Mouse (Mus musculus) neural tube, embryonic 14.5 days (tissue): ENCODE results near the gene Hoxc5. TPM values are rescaled to one million over a fixed set of nuclear protein-coding genes. Genes with fewer than 3 reads are reported as not detected.

Experiments
- ATAC-seq: fragments of 200-750 bp; cut with Nextera tagmentation; 2 replicates; pipeline ENCODE4 v1.8.0; 2017; ENCODE audit warnings: low read depth, mild to moderate bottlenecking, moderate TSS enrichment, moderate library complexity
- H3K27ac ChIP-seq: fragments of 300-500 bp; sonication (generic); 2 replicates; pipeline ENCODE4 v1.5.1; 2014; ENCODE audit warnings: low read depth, mild to moderate bottlenecking, control low read depth, low read length, moderate library complexity, mixed read lengths
- H3K27me3 ChIP-seq: fragments of 300-500 bp; sonication (generic); 2 replicates; pipeline ENCODE4 v1.6.1; 2014; ENCODE audit warnings: low read length; ENCODE audit not compliant: control insufficient read depth, insufficient read depth
- H3K36me3 ChIP-seq: fragments of 300-500 bp; sonication (generic); 2 replicates; pipeline ENCODE4 v1.6.1; 2014; ENCODE audit warnings: low read length, mixed read lengths; ENCODE audit not compliant: control insufficient read depth, insufficient read depth
- H3K4me1 ChIP-seq: fragments of 300-500 bp; sonication (generic); 2 replicates; pipeline ENCODE4 v1.6.1; 2014; ENCODE audit warnings: low read length; ENCODE audit not compliant: control insufficient read depth, insufficient read depth
- H3K4me2 ChIP-seq: fragments of 300-500 bp; sonication (generic); 2 replicates; pipeline ENCODE4 v1.6.1; 2014; ENCODE audit warnings: mild to moderate bottlenecking, low read depth, low read length, control low read depth
- H3K4me3 ChIP-seq: fragments of 300-500 bp; sonication (generic); 2 replicates; pipeline ENCODE4 v1.5.1; 2014; ENCODE audit warnings: low read depth, low read length, control low read depth, mixed read lengths
- H3K9ac ChIP-seq: fragments of 300-500 bp; sonication (generic); replicated peaks from 2 replicates; pipeline ENCODE4 v1.6.1; 2014; ENCODE audit warnings: low read depth, mild to moderate bottlenecking, control low read depth, low read length, mixed read lengths
- H3K9me3 ChIP-seq: fragments of 300-500 bp; sonication (generic); 2 replicates; pipeline ENCODE4 v1.6.1; 2016; ENCODE audit warnings: low read length; ENCODE audit not compliant: control insufficient read depth
- WGBS: fragments of 180-500 bp; shearing (Covaris S2); extraction: QIAGEN DNeasy Blood & Tissue Kit; methylation state at CpG from one replicate; pipeline ENCODE4 v1.1.7; 2014; 5-methylcytosine and 5-hydroxymethylcytosine counted together
- polyA plus RNA-seq: library from polyadenylated mRNA; unstranded; fragments of >200 nt; fragmentation: Nextera tagmentation; extraction: Ambion mirVana; gene quantifications from 2 replicates; pipeline ENCODE4 v1.2.1, GENCODE M21; 2014

Gene Hoxc5
- polyA plus RNA-seq, 1 experiment from 2014 or later = 3.6 TPM

- Histone ChIP-seq H3K27me3 (no peaks in the 10 kb centered on the region), H3K9ac (peak overlapping the region; percentile 26; the same call in 1 of the 2 replicates), H3K27ac (peak overlapping the region; percentile 75; the same call in 1 of the 2 replicates), H3K4me3 (no peak overlapping the region), H3K9me3 (no peaks in the 10 kb centered on the region), H3K4me2 (peak overlapping the region; percentile 94), H3K4me1 (peaks cover 68% of the 10 kb centered on the region), H3K36me3 (no peaks in the 10 kb centered on the region)
- ATAC-seq = no peak
- 17% methylated on average over 5 of the region's 5 CpGs for WGBS
Measured at GRCm38 (mm10) chr15:102988078-102988477, 20.8 kb downstream of the Hoxc5 start.

DNA sequence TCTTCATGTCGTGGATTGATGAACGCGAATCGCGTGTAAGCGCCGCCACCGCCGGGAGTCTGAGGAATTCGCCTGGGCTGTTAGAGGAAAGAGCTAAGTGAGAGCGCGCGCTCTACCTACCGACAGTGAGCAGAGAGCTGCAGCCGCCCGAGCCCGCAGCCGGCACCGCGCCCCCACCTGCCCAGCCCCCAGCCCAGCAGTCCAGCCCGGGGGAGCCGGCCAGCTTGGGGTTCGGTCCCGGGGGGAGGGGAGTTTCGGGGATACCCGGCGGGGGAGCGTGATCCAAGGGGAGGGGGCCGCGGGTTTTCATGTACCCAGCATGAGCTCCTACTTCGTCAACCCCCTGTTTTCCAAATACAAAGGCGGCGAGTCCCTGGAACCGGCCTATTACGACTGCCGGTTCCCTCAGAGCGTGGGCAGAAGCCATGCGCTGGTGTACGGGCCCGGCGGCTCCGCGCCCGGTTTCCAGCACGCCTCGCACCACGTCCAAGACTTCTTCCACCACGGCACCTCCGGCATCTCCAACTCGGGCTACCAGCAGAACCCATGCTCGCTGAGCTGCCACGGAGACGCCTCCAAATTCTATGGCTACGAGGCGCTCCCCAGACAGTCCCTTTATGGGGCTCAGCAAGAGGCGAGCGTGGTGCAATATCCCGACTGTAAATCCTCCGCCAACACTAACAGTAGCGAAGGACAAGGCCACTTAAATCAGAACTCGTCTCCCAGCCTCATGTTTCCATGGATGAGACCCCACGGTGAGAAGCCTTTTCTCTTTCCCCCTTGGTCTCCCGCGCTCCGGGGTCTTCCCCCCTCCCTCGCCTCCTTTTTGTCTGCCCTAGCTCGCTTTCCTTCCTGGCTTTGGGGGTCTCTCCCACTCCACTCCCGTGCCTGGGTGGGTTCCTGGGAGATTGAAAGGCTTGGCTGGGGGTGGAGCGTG, 23.5 kb downstream of the Hoxc5 start, which contains the start of gene Hoxc8:
Hoxc8 (plus strand) TSS at position 147 of the 937 bp plus-strand sequence.
- H3K9me3 ChIP-seq = no peaks in the 10 kb centered on the region
- ATAC-seq = peak; percentile 60
- H3K27ac ChIP-seq = peak within 1 kb of the TSS; percentile 95
- peak within 1 kb of the TSS; percentile 92 for H3K4me2 ChIP-seq
- H3K27me3 ChIP-seq = no peaks in the 10 kb centered on the region
- H3K9ac ChIP-seq = peak within 1 kb of the TSS; percentile 90
- H3K4me1 ChIP-seq = peaks cover 71% of the 10 kb centered on the region
- no peaks in the 10 kb centered on the region for H3K36me3 ChIP-seq
- under 1% methylated on average over 68 of the region's 69 CpGs for whole genome bisulfite sequencing
- peak within 1 kb of the TSS; percentile 57 for H3K4me3 ChIP-seq

DNA sequence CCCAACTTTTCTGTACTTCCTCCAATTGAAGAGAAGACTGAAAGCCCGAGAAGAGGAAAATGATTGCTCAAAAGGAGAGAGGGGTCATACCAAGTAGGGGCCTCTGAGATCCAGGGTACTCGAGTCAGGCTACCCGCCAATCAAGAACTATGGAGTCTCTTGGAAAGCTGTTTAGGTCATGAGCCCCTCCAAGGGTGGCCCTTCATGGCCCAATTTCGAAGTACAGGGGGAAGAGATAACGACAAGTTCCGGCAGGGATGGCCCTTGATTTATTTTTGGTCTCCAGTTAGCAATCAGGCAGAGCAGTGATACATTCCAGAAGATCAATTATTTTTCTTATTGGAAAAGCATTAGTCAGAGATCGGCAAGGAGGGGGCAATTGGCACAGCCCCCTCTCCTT, 24.5 kb downstream of the Hoxc5 start:
- no peak for ATAC-seq
- peaks cover 71% of the 10 kb centered on the region for H3K4me1 ChIP-seq
- peak overlapping the region; percentile 92 for H3K4me2 ChIP-seq
- H3K4me3 ChIP-seq = peak overlapping the region; percentile 57
- H3K9me3 ChIP-seq = no peaks in the 10 kb centered on the region
- peak overlapping the region; percentile 95 for H3K27ac ChIP-seq
- no peaks in the 10 kb centered on the region for H3K36me3 ChIP-seq
- peak overlapping the region; percentile 90 for H3K9ac ChIP-seq
- 9% methylated on average over 7 of the region's 7 CpGs for WGBS
- H3K27me3 ChIP-seq = no peaks in the 10 kb centered on the region

- Histone ChIP-seq H3K9me3 (no peaks in the 10 kb centered on the region), H3K4me1 (peaks cover 70% of the 10 kb centered on the region), H3K27me3 (no peaks in the 10 kb centered on the region), H3K27ac (peak overlapping the region; percentile 95), H3K9ac (peak overlapping the region; percentile 90), H3K4me2 (peak overlapping the region; percentile 92), H3K36me3 (no peaks in the 10 kb centered on the region), H3K4me3 (peak overlapping the region; percentile 57)
- 3% methylated on average over 11 of the region's 11 CpGs for WGBS
- no peak for ATAC-seq
Measured at GRCm38 (mm10) chr15:102992206-102992605, 25.0 kb downstream of the Hoxc5 start.

DNA sequence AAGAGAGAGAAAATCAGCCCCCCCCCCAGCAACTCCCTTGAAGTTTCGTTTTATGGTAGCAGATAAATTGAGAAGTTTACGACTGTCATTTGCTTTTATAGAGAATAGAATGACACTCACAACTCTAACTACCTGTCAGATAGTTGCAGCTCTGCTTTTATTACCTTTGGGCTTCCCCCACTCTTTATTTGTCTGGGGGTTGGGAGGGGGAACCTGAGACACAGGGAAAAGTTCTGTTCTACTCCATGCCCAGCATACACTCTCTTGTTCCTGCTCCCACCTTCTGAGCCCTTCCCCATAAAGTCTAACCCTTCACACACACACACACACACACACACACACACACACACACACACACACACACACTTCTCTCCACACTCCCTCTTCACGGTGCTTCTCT, 25.6 kb downstream of the Hoxc5 start:
- peak overlapping the region; percentile 57 for H3K4me3 ChIP-seq
- H3K27me3 ChIP-seq = no peaks in the 10 kb centered on the region
- H3K27ac ChIP-seq = peak overlapping the region; percentile 95
- peaks cover 69% of the 10 kb centered on the region for H3K4me1 ChIP-seq
- H3K36me3 ChIP-seq = no peaks in the 10 kb centered on the region
- ATAC-seq = no peak
- peak overlapping the region; percentile 90 for H3K9ac ChIP-seq
- peak overlapping the region; percentile 92 for H3K4me2 ChIP-seq
- no peaks in the 10 kb centered on the region for H3K9me3 ChIP-seq
- 3% methylated on average over 3 of the region's 3 CpGs for WGBS

DNA sequence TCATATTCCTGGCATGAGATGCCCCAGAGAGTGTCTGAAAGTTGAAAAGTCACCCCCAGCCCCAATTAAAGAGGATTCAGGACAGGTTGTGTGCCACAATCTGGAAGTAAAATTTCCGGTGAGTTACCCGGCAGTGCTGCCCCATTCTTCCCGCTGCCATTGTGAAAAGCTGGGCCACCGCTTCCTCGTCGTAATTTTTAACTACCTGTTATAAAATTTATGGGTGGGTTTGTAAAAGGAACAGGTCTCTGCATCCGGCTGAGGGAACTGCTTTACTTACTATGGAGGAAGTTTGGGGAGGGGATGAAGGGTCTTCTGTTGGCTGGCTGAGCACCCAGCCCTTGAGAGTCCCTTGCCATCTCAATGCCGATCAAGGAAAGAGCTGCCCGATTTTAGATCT, 29.3 kb downstream of the Hoxc5 start:
- Histone ChIP-seq H3K4me2 (peak overlapping the region; percentile 92), H3K27ac (peak overlapping the region; percentile 91), H3K36me3 (no peaks in the 10 kb centered on the region), H3K9me3 (no peaks in the 10 kb centered on the region), H3K4me1 (peaks cover 52% of the 10 kb centered on the region), H3K4me3 (peak overlapping the region; percentile 55), H3K27me3 (no peaks in the 10 kb centered on the region), H3K9ac (peak overlapping the region; percentile 57)
- no peak for ATAC-seq
- 5% methylated on average over 9 of the region's 9 CpGs for WGBS

GRCm38 (mm10) chr15:102997431-102997830, 30.2 kb downstream of the Hoxc5 start:
- H3K4me1 ChIP-seq = peaks cover 51% of the 10 kb centered on the region
- WGBS = 4% methylated on average over 3 of the region's 3 CpGs
- H3K36me3 ChIP-seq = no peaks in the 10 kb centered on the region
- peak overlapping the region; percentile 55 for H3K4me3 ChIP-seq
- peak overlapping the region; percentile 92 for H3K4me2 ChIP-seq
- peak overlapping the region; percentile 91 for H3K27ac ChIP-seq
- peak overlapping the region; percentile 57 for H3K9ac ChIP-seq
- ATAC-seq = no peak
- H3K27me3 ChIP-seq = no peaks in the 10 kb centered on the region
- no peaks in the 10 kb centered on the region for H3K9me3 ChIP-seq

DNA sequence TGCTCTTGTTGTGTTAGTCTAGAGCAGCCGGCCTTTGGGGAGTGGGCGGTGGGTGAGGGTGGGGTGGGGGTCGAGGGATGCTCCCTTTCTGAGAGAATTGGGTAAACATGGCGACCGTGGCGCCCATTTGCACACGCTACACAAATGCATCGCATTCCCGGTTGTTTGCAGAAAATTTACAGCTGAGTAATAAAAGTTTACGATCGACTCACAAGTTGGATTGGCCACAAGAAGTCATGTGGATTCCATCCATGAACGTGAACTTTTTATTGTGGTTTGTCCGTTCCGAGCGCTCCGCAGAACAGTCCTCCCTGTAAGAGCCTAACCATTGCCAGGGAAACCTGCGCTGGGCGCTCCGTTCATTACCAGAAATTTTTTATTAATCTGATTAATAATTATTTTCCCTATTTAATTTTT, 30.7 kb downstream of the Hoxc5 start, which contains the start of gene Hoxc6:
Hoxc6 (plus strand) TSS at position 319 of the 417 bp plus-strand sequence.
- Histone ChIP-seq H3K4me1 (peaks cover 52% of the 10 kb centered on the region), H3K27ac (peak within 1 kb of the TSS; percentile 91), H3K4me3 (peak within 1 kb of the TSS; percentile 55), H3K27me3 (no peaks in the 10 kb centered on the region), H3K9ac (peak within 1 kb of the TSS; percentile 76), H3K9me3 (no peaks in the 10 kb centered on the region), H3K4me2 (peak within 1 kb of the TSS; percentile 92), H3K36me3 (no peaks in the 10 kb centered on the region)
- WGBS = under 1% methylated on average over 19 of the region's 19 CpGs
- peak; percentile 63 for ATAC-seq

DNA sequence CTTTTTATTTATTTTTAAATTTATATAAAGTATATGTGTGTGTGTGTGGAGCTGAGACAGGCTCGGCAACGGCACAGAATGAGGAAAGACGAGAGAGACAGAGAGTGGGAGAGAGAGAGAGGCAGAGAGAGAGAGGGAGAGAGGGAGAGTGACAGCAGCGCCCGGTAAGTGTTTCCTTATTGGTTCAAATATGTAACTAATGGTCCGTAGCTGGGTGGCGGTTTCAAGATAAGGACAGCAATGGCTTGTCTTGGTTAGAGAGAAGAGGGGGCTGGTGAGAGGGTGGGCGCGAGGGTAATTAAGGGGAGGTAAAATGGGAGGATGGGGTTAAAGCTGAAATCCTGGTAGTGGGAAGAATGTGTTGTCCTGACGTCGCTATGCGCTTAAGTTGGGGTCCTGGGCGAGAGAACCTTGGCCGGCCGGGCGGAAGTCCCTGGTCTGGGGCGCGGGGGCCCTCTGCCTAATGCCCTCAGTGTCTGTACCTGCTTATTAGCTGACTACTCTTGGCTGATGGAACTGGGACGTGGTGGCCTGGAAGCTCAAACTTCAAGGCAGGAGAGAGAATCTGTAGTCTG, 31.5 kb downstream of the Hoxc5 start:
- Histone ChIP-seq H3K9me3 (no peaks in the 10 kb centered on the region), H3K9ac (peak overlapping the region; percentile 76), H3K4me1 (peaks cover 55% of the 10 kb centered on the region), H3K27me3 (no peaks in the 10 kb centered on the region), H3K4me3 (peak overlapping the region; percentile 55), H3K4me2 (peak overlapping the region; percentile 92), H3K36me3 (no peaks in the 10 kb centered on the region), H3K27ac (peak overlapping the region; percentile 91)
- WGBS = under 1% methylated on average over 19 of the region's 19 CpGs
- ATAC-seq = peak; percentile 28
